Mouse (Mus musculus) spleen, adult 12 weeks (tissue): ENCODE results near the gene BC025446.
"Not testable (repeated sequence)": the region's sequence is repeated elsewhere in the genome, so short reads cannot be mapped to it uniquely, and the experiment has no call there.

Source experiments
- DNase-seq: peaks from one replicate; pipeline ENCODE4 v3.0.0; 2022; ENCODE audit warnings: low spot score

The BC025446 gene

GRCm38 (mm10) chr15:75215778-75216691 is at the start of gene BC025446:
Gene BC025446, plus strand, starts transcription at chr15:75216376.
- DNase-seq = no peak

- DNase-seq = peak; percentile 9
Observed at GRCm38 (mm10) chr15:75175506-75175905, 40.7 kb upstream of the BC025446 start.

- DNase-seq = no peak
Observed at GRCm38 (mm10) chr15:75186291-75186690, 29.9 kb upstream of the BC025446 start.

- no peak for DNase-seq
Observed at GRCm38 (mm10) chr15:75189116-75189515, 27.1 kb upstream of the BC025446 start.

GRCm38 (mm10) chr15:75190560-75190959 is 25.6 kb upstream of the BC025446 start:
- not testable (repeated sequence) for DNase-seq

- DNase-seq = no peak
Observed at GRCm38 (mm10) chr15:75216831-75217230, 655 bp downstream of the BC025446 start.

GRCm38 (mm10) chr15:75221942-75222341 is 5.8 kb downstream of the BC025446 start:
- no peak for DNase-seq

- no peak for DNase-seq
Observed at GRCm38 (mm10) chr15:75237736-75238288, 21.6 kb downstream of the BC025446 start.

- no peak for DNase-seq
Observed at GRCm38 (mm10) chr15:75240558-75240957, 24.4 kb downstream of the BC025446 start.

GRCm38 (mm10) chr15:75242756-75243640 is 26.8 kb downstream of the BC025446 start:
- no peak for DNase-seq

GRCm38 (mm10) chr15:75254671-75255070 is 38.5 kb downstream of the BC025446 start:
- DNase-seq = no peak

- no peak for DNase-seq
Observed at GRCm38 (mm10) chr15:75265863-75266262, 49.7 kb downstream of the BC025446 start.

- no peak for DNase-seq
Observed at GRCm38 (mm10) chr15:75266626-75267025, 50.5 kb downstream of the BC025446 start.

- DNase-seq = no peak
Observed at GRCm38 (mm10) chr15:75268121-75268520, 51.9 kb downstream of the BC025446 start, which contains the start of gene Ly6f. Gene Ly6f, plus strand, starts transcription at chr15:75268421.

GRCm38 (mm10) chr15:75268916-75269829 is 53.0 kb downstream of the BC025446 start:
- DNase-seq = no peak

- DNase-seq = no peak
Observed at GRCm38 (mm10) chr15:75270169-75270568, 54.0 kb downstream of the BC025446 start.

- DNase-seq = no peak
Observed at GRCm38 (mm10) chr15:75270691-75271362, 54.7 kb downstream of the BC025446 start.

- DNase-seq = no peak
Observed at GRCm38 (mm10) chr15:75271426-75271825, 55.2 kb downstream of the BC025446 start.

- DNase-seq = no peak
Observed at GRCm38 (mm10) chr15:75271891-75272290, 55.7 kb downstream of the BC025446 start.
